Mouse (Mus musculus) lung, postnatal 0 days (tissue): ENCODE measurements around the gene Gm20696. TPM values are rescaled to one million over a fixed set of nuclear protein-coding genes. Genes with fewer than 3 reads are reported as not detected.
A peak's percentile ranks its signal among the peaks of the same experiment; 100 is the strongest.

Source experiments
- ATAC-seq: fragments of 200-750 bp; cut with Nextera tagmentation; 2 replicates; pipeline ENCODE4 v1.8.0; 2017; ENCODE audit warnings: moderate library complexity
- DNase-seq: peaks from one replicate; pipeline ENCODE4 v3.0.0-alpha.2; 2016; ENCODE audit warnings: low spot score
- H3K27ac ChIP-seq: fragments of 300-500 bp; sonication (generic); 2 replicates; pipeline ENCODE4 v1.5.1; 2014; ENCODE audit warnings: antibody characterized with exemption, mild to moderate bottlenecking, low read length, mixed read lengths
- H3K27me3 ChIP-seq: fragments of 300-500 bp; sonication (generic); replicated peaks from 2 replicates; pipeline ENCODE4 v1.6.1; 2014; ENCODE audit warnings: low read length, mixed read lengths; ENCODE audit not compliant: insufficient read depth
- H3K36me3 ChIP-seq: fragments of 300-500 bp; sonication (generic); 2 replicates; pipeline ENCODE4 v1.6.1; 2014; ENCODE audit warnings: low read length, mixed read lengths; ENCODE audit not compliant: insufficient read depth
- H3K4me1 ChIP-seq: fragments of 300-500 bp; sonication (generic); 2 replicates; pipeline ENCODE4 v1.6.1; 2014; ENCODE audit warnings: antibody characterized with exemption, low read depth, low read length, mixed read lengths; ENCODE audit not compliant: insufficient read depth
- H3K4me2 ChIP-seq: fragments of 300-500 bp; sonication (generic); replicated peaks from 2 replicates; pipeline ENCODE4 v1.6.1; 2014; ENCODE audit warnings: low read depth, mild to moderate bottlenecking, low read length, moderate library complexity, mixed read lengths
- H3K4me3 ChIP-seq: fragments of 300-500 bp; sonication (generic); 2 replicates; pipeline ENCODE4 v1.5.1; 2014; ENCODE audit warnings: low read depth, low read length
- H3K9ac ChIP-seq: fragments of 300-500 bp; sonication (generic); replicated peaks from 2 replicates; pipeline ENCODE4 v1.6.1; 2014; ENCODE audit warnings: low read depth, mild to moderate bottlenecking
- H3K9me3 ChIP-seq: fragments of 300-500 bp; sonication (generic); 2 replicates; pipeline ENCODE4 v1.6.1; 2016; ENCODE audit warnings: low read length, mixed read lengths
- CTCF ChIP-seq: IDR thresholded peaks from 2 replicates; pipeline ENCODE4 v1.5.1; 2016; ENCODE audit warnings: antibody characterized with exemption, mild to moderate bottlenecking
- EP300 ChIP-seq: IDR thresholded peaks from 2 replicates; pipeline ENCODE4 v1.6.1; 2016; ENCODE audit warnings: antibody characterized with exemption, mild to moderate bottlenecking, control low read depth
- WGBS: fragments of 180-500 bp; shearing (Covaris S2); extraction: QIAGEN DNeasy Blood & Tissue Kit; methylation state at CpG from one replicate; pipeline ENCODE4 v1.1.7; 2014; 5-methylcytosine and 5-hydroxymethylcytosine counted together
- polyA plus RNA-seq: library from polyadenylated mRNA; unstranded; fragments of >200 nt; fragmentation: Nextera tagmentation; extraction: Ambion mirVana; gene quantifications from 2 replicates; pipeline ENCODE4 v1.2.1, GENCODE M21; 2015

The Gm20696 gene
- polyA plus RNA-seq, 1 experiment from 2014 or later: 2.3 TPM

DNA sequence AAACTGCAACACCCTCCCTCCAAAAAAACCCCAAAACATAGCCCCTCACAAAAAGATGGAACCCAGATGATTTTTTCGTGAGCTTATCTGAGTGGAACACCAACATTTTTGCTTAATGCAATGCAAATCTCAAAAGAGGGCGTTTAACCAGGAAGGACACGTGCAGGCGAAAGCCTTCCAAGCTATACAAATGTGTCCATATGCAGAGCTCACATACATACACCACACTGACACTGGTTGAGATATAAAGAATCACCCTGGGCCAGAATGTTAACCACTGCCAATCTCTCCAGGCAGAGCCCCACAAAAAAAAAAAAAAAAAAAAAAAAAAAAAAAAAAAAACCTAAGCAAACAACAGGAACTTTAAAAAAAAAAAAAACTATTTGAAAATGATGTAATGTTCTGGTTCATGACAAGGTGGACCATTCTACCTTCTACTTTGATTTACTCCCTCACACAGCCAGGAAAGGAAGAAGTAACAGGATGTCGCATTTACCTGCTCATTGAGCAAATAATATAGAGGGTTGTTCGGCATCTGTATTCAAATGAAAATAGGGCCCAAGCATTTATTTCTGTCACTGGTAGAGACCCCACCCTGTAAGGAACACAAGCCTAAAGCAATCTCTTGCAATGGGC is 262.7 kb downstream of the Gm20696 start:
- H3K27me3 ChIP-seq: no peaks in the 10 kb centered on the region
- DNase-seq (peak; percentile 24), ATAC-seq (no peak)
- no peaks in the 10 kb centered on the region for H3K4me1 ChIP-seq
- H3K9me3 ChIP-seq: no peaks in the 10 kb centered on the region
- H3K27ac ChIP-seq: no peak overlapping the region
- H3K36me3 ChIP-seq: no peaks in the 10 kb centered on the region
- no peak overlapping the region for H3K4me3 ChIP-seq
- no peak for TF ChIP-seq EP300
- TF ChIP-seq CTCF: no peak
- 84% methylated on average over 6 of the region's 6 CpGs for WGBS
- no peak overlapping the region for H3K4me2 ChIP-seq
- no peak overlapping the region for H3K9ac ChIP-seq

DNA sequence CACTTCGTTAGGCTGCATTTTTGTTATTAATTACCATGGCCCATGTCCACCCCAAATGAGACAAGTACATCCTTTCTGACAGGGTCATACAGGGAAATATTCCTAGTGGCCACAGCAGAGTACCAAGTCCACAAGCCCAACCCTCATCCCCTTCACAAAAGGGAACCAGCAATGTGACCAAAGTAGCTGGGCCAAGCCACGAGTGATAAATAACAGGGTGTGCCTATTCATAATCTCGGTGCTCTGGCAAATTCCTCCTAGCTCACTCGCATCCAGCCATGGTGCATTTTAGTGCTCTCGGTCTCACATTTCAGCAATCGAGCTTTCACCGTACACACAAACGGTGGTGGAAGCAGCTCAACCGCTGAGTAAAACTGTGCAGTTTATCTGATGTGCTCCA is 263.7 kb downstream of the Gm20696 start:
- H3K4me3 ChIP-seq: no peak overlapping the region
- ATAC-seq (no peak), DNase-seq (no peak)
- TF ChIP-seq CTCF (no peak), EP300 (no peak)
- no peaks in the 10 kb centered on the region for H3K27me3 ChIP-seq
- H3K4me2 ChIP-seq: no peak overlapping the region
- WGBS: 64% methylated on average over 9 of the region's 9 CpGs
- no peaks in the 10 kb centered on the region for H3K4me1 ChIP-seq
- no peaks in the 10 kb centered on the region for H3K9me3 ChIP-seq
- H3K9ac ChIP-seq: no peak overlapping the region
- no peak overlapping the region for H3K27ac ChIP-seq
- no peaks in the 10 kb centered on the region for H3K36me3 ChIP-seq

DNA sequence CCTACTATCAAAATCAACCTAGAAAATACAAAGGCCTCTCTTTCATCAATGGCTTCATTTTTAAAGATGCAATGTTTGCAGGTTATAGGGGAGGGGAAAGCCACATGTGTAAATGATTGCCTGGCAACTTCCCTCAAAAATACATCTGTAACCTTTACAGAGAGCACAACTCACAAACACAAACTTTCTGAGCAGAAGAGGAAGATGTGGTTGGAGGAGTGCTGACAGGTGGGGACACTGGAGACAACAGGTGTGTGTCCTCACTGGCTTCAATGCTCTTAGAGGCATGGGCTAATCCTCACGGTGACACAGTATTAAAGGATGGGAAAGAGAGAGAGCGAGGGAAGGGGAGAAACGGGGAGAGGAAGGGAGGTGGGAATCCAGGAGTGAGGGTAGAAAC is 264.2 kb downstream of the Gm20696 start:
- DNase-seq (no peak), ATAC-seq (no peak)
- H3K4me1 ChIP-seq: no peaks in the 10 kb centered on the region
- H3K9me3 ChIP-seq: no peaks in the 10 kb centered on the region
- H3K27me3 ChIP-seq: no peaks in the 10 kb centered on the region
- TF ChIP-seq CTCF: no peak
- TF ChIP-seq EP300: no peak
- H3K4me2 ChIP-seq: no peak overlapping the region
- H3K4me3 ChIP-seq: no peak overlapping the region
- H3K9ac ChIP-seq: no peak overlapping the region
- H3K36me3 ChIP-seq: no peaks in the 10 kb centered on the region
- H3K27ac ChIP-seq: no peak overlapping the region
- 73% methylated on average over 3 of the region's 3 CpGs for WGBS

DNA sequence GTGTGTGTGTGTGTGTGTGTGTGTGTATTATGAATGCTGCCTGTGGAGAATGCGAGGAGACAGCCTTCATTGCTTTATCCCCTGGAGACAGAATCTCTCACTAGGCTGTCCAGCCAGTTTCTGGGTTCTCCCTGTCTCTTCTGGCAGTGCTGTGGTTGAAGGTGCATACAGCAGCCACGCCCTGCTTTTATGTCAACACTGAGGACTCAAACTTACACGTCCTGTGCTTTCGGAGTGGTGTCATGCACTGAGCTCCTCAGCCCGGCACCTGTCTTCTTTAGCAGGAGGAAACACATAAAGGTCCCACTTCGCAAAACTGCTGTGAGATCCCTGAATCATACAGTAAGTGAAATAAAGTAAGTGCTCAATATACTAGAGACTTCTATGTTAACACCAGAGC is 264.8 kb downstream of the Gm20696 start:
- H3K36me3 ChIP-seq: no peaks in the 10 kb centered on the region
- H3K27ac ChIP-seq: no peak overlapping the region
- ATAC-seq: no peak

DNA sequence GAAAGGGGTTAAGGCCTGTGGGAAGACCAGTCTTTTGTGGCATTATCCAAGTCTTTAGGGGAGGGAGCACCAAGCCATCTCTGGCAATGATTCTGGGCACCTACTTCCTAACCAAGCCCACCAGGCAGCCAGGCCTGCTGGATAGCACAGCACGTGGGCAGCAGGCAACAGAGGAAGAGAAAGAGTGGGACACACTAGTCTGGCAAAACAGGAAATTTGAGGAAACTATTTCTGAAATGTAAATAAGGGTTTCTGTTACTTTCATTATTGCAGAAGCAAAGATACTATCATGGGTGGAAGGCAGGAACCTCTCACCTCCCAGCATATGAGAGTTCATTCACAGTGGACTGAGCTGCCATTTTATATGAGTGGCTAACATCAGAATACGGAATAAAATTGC is 265.4 kb downstream of the Gm20696 start:
- no peak overlapping the region for H3K4me2 ChIP-seq
- no peak for TF ChIP-seq CTCF
- no peak for TF ChIP-seq EP300
- ATAC-seq (no peak), DNase-seq (peak; percentile 26)
- H3K4me3 ChIP-seq: no peak overlapping the region
- H3K27ac ChIP-seq: no peak overlapping the region
- 37% methylated on average over 2 of the region's 2 CpGs for WGBS
- no peak overlapping the region for H3K9ac ChIP-seq
- no peaks in the 10 kb centered on the region for H3K9me3 ChIP-seq
- no peaks in the 10 kb centered on the region for H3K36me3 ChIP-seq
- H3K27me3 ChIP-seq: no peaks in the 10 kb centered on the region
- H3K4me1 ChIP-seq: no peaks in the 10 kb centered on the region

More for the DNA sequence above, 264.8 kb downstream of the Gm20696 start:
- no peak for DNase-seq
- H3K4me3 ChIP-seq: no peak overlapping the region
- no peak overlapping the region for H3K9ac ChIP-seq
- no peaks in the 10 kb centered on the region for H3K9me3 ChIP-seq
- no peaks in the 10 kb centered on the region for H3K27me3 ChIP-seq
- TF ChIP-seq EP300 (no peak), CTCF (no peak)
- no peak overlapping the region for H3K4me2 ChIP-seq
- 45% methylated on average over 6 of the region's 6 CpGs for WGBS
- no peaks in the 10 kb centered on the region for H3K4me1 ChIP-seq

DNA sequence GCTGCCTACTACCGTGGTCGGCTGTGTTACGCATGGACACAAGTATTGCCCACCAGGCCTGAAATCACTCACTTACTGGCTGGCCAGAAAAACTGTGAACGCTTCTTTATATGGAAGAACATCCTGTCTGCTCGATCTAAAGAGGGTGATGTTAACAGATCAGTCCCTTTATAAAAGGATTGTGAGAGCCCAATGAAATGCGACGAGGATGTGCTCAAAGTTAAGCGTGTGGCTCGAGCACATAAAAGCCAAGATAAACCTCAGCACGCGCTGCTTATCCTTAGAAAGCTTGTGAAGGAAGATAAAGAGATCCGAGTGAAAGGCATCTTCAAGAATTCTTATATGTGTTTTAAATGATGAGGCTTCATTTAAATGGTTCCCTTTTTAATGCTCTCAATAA is 270.9 kb downstream of the Gm20696 start:
- no peak for TF ChIP-seq CTCF
- Histone ChIP-seq H3K4me2 (no peak overlapping the region), H3K4me3 (no peak overlapping the region), H3K36me3 (no peaks in the 10 kb centered on the region), H3K9me3 (no peaks in the 10 kb centered on the region), H3K27me3 (no peaks in the 10 kb centered on the region), H3K27ac (no peak overlapping the region), H3K4me1 (no peaks in the 10 kb centered on the region), H3K9ac (no peak overlapping the region)
- DNase-seq: no peak
- 74% methylated on average over 12 of the region's 12 CpGs for WGBS
- no peak for ATAC-seq

DNA sequence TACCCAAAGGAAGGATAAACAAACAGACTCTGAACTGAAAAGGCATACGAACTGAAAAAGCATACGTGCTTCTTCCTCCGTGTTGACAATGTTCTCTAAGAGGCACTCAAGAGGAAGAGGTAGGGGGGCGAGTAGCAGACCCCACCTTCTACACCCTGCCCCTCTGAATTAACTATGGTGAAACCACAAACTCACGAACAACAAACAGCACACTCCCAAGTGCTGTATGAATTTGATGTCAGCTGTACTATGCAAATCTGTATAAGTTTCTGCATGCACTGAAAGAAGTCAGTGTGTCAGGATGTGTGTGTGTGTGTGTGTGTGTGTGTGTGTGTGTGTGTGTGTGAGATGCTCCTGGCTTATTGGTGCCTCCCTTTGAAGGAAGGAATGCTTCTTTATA is 271.8 kb downstream of the Gm20696 start:
- Histone ChIP-seq H3K27me3 (no peaks in the 10 kb centered on the region), H3K4me2 (no peak overlapping the region), H3K9me3 (no peaks in the 10 kb centered on the region), H3K4me1 (no peaks in the 10 kb centered on the region), H3K36me3 (no peaks in the 10 kb centered on the region), H3K4me3 (no peak overlapping the region), H3K27ac (no peak overlapping the region), H3K9ac (no peak overlapping the region)
- DNase-seq: no peak
- TF ChIP-seq CTCF (no peak), EP300 (no peak)
- no peak for ATAC-seq
- WGBS: 25% methylated on average over 5 of the region's 5 CpGs
